8 mouse cellular contexts compared by ENCODE assay signal in the genomic region with DNA sequence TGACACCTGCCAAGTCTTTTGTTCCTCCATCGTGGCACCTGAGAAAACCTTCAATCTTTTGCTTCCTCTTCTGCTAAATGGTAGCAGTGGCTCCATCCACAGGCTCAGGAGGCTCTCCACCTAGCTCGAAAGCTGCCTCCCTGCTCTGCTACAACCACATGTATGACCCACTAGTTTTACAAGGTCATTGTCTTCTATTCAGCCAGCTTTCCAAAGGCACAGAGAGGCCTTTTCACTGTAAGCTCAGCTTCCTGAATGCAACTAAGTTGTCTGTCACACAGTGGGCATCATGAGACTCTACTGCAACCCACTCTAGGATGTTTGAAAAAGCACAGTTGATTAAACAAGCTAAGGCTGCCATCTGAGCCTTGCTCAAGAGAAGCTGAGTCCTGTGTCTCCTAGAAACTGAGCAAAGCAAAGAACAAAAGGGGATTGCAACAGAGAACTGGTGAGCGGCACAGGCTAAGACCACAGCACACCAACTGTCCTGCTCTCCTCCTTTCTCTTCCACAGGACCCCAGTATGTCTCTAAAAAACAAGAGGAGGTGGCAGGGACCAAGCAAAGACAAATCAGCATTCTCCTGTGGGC. TPM values are rescaled to one million over a fixed set of nuclear protein-coding genes. Genes with fewer than 3 reads are reported as not detected.
DNase-seq lines count a peak whose midpoint lies in the region; ATAC-seq and TF ChIP-seq lines count a peak whose summit lies in the region.
"Not testable (repeated sequence)": the region's sequence is repeated elsewhere in the genome, so short reads cannot be mapped to it uniquely, and the experiment has no call there.

No protein-coding gene starts in this region.

- H3K27ac ChIP-seq in embryonic facial prominence, embryonic 15.5 days (replicated peaks); intestine, embryonic 14.5 days (ENCODE audit: low read depth); neural tube, embryonic 11.5 days (ENCODE audit: low read depth, low read length); stomach, postnatal 0 days (replicated peaks): not testable (repeated sequence)

- TF ChIP-seq CTCF in lung, adult 2 months (IDR thresholded peaks at IDR 0.05; ENCODE audit: insufficient read depth, low read length); stomach, postnatal 0 days (IDR thresholded peaks at IDR 0.05; ENCODE audit: low read depth): not testable (repeated sequence)

- not testable (repeated sequence) for H3K4me1 ChIP-seq in embryonic facial prominence, embryonic 15.5 days; intestine, embryonic 14.5 days (replicated peaks; ENCODE audit: control insufficient read depth, insufficient read depth, low read length); lung, adult 2 months (ENCODE audit: control insufficient read depth, insufficient read depth, low read length); neural tube, embryonic 11.5 days (ENCODE audit: control insufficient read depth, insufficient read depth, low read length); stomach, postnatal 0 days (replicated peaks; ENCODE audit: control insufficient read depth, insufficient read depth)

- DNase-seq in CD8-positive naive resting alpha-beta T cell, adult 2 months (ENCODE audit: low read depth in 2 of 2, low spot score in 2 of 2): peak; percentile 84 to 85
- DNase-seq in heart, adult 8-10 months (ENCODE audit: low spot score): peak; percentile 91
- not testable (repeated sequence) for DNase-seq in intestine, embryonic 14.5 days (ENCODE audit: low spot score); neural tube, embryonic 11.5 days (ENCODE audit: low spot score); stomach, postnatal 0 days (ENCODE audit: low spot score)
- peak; percentile 95 to 100 for DNase-seq in layer of hippocampus, postnatal 36 days
- DNase-seq in lung, adult 2 months: peak; percentile 96

- not testable (repeated sequence) for H3K9me3 ChIP-seq in embryonic facial prominence, embryonic 15.5 days (replicated peaks); intestine, embryonic 14.5 days (ENCODE audit: control insufficient read depth, low read length); neural tube, embryonic 11.5 days (ENCODE audit: control insufficient read depth, low read length); stomach, postnatal 0 days (ENCODE audit: control insufficient read depth, low read length)

- TF ChIP-seq EP300 in stomach, postnatal 0 days (optimal IDR thresholded peaks at IDR 0.05): not testable (repeated sequence)

- not testable (repeated sequence) for H3K36me3 ChIP-seq in embryonic facial prominence, embryonic 15.5 days; intestine, embryonic 14.5 days (ENCODE audit: control insufficient read depth, insufficient read depth, low read length); neural tube, embryonic 11.5 days (ENCODE audit: control insufficient read depth, insufficient read depth, low read length); stomach, postnatal 0 days (ENCODE audit: control insufficient read depth, insufficient read depth, low read length)

- 79% methylated on average over 3 of the region's 3 CpGs for WGBS in embryonic facial prominence, embryonic 15.5 days
- 76% methylated on average over 2 of the region's 3 CpGs for whole genome bisulfite sequencing in intestine, embryonic 14.5 days
- 60% methylated on average over 3 of the region's 3 CpGs for WGBS in lung, adult 2 months
- 81% methylated on average over 2 of the region's 3 CpGs for WGBS in neural tube, embryonic 11.5 days
- 65% methylated on average over 2 of the region's 3 CpGs for WGBS in stomach, postnatal 0 days

- H3K27me3 ChIP-seq in embryonic facial prominence, embryonic 15.5 days; intestine, embryonic 14.5 days (replicated peaks; ENCODE audit: control insufficient read depth, insufficient read depth, low read length); neural tube, embryonic 11.5 days (ENCODE audit: control insufficient read depth, insufficient read depth, low read length); stomach, postnatal 0 days (ENCODE audit: control insufficient read depth, insufficient read depth, low read length): not testable (repeated sequence)

- H3K4me3 ChIP-seq in embryonic facial prominence, embryonic 15.5 days (replicated peaks); intestine, embryonic 14.5 days (ENCODE audit: low read depth, low read length); lung, adult 2 months (replicated peaks; ENCODE audit: extremely low read depth, low read depth, low read length); neural tube, embryonic 11.5 days (ENCODE audit: low read depth, low read length); stomach, postnatal 0 days (ENCODE audit: low read depth, low read length): not testable (repeated sequence)

- ATAC-seq in embryonic facial prominence, embryonic 15.5 days (ENCODE audit: insufficient number of reproducible peaks, low FRiP score, low TSS enrichment, low read depth): peak; percentile 58
- peak; percentile 30 for ATAC-seq in intestine, embryonic 14.5 days (replicated peaks; ENCODE audit: low FRiP score, low TSS enrichment, low read depth)
- peak; percentile 38 for ATAC-seq in neural tube, embryonic 11.5 days (ENCODE audit: insufficient read depth, low FRiP score, low TSS enrichment)
- ATAC-seq in stomach, postnatal 0 days (ENCODE audit: low FRiP score, low TSS enrichment): peak; percentile 62

- H3K4me2 ChIP-seq in embryonic facial prominence, embryonic 15.5 days (replicated peaks); intestine, embryonic 14.5 days (ENCODE audit: low read length); neural tube, embryonic 11.5 days (ENCODE audit: low read depth); stomach, postnatal 0 days (replicated peaks; ENCODE audit: low read depth): not testable (repeated sequence)

- H3K9ac ChIP-seq in embryonic facial prominence, embryonic 15.5 days; intestine, embryonic 14.5 days (ENCODE audit: low read length); neural tube, embryonic 11.5 days (ENCODE audit: low read length); stomach, postnatal 0 days (ENCODE audit: low read length): not testable (repeated sequence)

- not testable (repeated sequence) for TF ChIP-seq POLR2A in lung, adult 2 months (IDR thresholded peaks at IDR 0.05; ENCODE audit: borderline replicate concordance, extremely low read depth, low read depth, low read length)

RNA-seq across cellular contexts. Expression of gene Scaf8, which starts 33.2 kb away (rescaled TPM):
- 20.4 and 21.1 TPM in 2 replicates for polyA plus RNA-seq in embryonic facial prominence, embryonic 15.5 days (2015; fragmentation: Nextera tagmentation; extraction: Ambion mirVana)
- total RNA-seq in heart, adult 8-10 months (2022): 10 to 100 TPM; 25.8 to 30.8 (median 29.1) TPM
- 21.8 and 22.2 TPM in 2 replicates for polyA plus RNA-seq in intestine, embryonic 14.5 days (2014; fragmentation: Nextera tagmentation; extraction: Ambion mirVana)
- total RNA-seq in layer of hippocampus, postnatal 36 days (2021): 10 to 100 TPM; 58.3 to 60.4 TPM
- polyA plus RNA-seq in lung, adult 2 months (2012; rRNA removed): 23.4 and 24.6 TPM in 2 replicates
- polyA plus RNA-seq in neural tube, embryonic 11.5 days (2014; fragmentation: Nextera tagmentation; extraction: Ambion mirVana): 27.8 and 28.3 TPM in 2 replicates
- polyA plus RNA-seq in stomach, postnatal 0 days (2015; fragmentation: Nextera tagmentation; extraction: Ambion mirVana): 6.7 and 7.6 TPM in 2 replicates
